Mouse (Mus musculus): Measurements from ENCODE around the gene Il4i1.

DNA sequence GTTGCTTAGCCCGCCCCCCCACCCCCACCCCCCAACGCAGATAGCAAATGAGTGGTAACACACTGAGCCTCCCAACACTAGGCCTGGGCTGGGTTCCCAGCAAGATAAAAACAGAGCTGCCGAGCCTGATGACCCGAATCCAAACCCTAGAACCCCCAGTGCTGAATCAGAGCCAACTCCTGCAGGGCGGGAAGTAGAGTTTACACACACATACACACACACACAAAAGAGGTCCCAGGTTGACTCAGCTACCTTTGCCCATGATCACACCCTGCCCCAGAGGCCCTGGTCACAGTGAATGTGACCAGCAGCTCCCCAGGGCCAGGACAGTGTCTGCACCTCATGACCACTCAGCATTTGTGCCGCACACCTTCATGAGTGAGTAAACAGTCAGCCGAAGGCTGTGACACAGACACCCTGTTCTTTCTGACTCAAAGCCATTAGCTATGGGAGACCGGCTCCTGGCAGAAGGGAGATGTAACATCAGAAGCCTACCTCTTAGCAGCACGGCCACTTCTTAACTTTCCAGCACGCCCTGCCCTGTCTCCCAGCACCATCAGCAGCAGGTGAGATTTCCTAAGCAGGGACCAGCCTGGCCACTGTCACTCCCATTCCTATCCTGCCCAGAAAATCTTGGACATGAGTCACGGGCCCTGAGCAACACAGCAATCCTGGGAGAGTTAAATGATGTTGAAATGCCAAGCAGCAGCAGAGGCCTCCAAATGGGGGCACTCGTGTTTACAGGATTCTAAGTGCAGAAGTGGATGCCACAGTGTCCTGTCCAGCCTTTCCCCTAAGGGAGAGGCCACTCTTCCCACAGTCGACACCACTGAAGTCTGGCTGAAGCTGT, 72.3 kb downstream of the Il4i1 start:
- no peak for TF ChIP-seq CTCF (IDR thresholded peaks at IDR 0.05; ENCODE audit: low read depth)
- TF ChIP-seq EP300 (optimal IDR thresholded peaks at IDR 0.05), result no peak
